Mouse (Mus musculus): Measurements from ENCODE around the gene BC029722. TPM values are rescaled to one million over a fixed set of nuclear protein-coding genes. Genes with fewer than 3 reads are reported as not detected.

BC029722 gene
- total RNA-seq (2023): 10 to 100 TPM; 24.3 to 24.6 TPM

DNA sequence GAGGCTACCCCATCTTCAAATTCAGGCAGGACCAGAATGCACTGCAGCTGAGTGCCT, at the start of gene BC029722:
Gene BC029722, minus strand, starts transcription at position 35 of the 57 bp plus-strand sequence.

DNA sequence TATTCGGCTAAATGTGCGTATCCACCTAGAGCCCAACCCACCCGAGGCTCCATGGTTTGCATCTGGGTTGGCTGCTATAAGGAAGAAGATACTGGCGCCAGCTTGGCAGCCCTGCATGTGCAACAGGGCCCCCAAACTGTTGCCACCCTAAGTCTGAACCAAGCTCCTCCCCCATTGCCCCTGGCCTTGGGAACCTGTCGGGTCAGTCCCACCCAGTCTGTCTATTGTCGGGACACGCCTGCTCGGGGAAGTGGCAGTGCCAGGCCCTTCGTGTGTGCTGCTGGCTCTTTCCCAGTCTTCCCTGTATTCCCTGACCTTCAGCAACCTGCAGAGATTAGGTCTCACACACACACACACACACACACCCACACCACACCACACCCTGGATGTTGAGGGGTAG, 15.5 kb upstream of the BC029722 start, which contains the start of gene Fam83c:
Gene Fam83c, minus strand, starts transcription at position 123 of the 400 bp plus-strand sequence.

DNA sequence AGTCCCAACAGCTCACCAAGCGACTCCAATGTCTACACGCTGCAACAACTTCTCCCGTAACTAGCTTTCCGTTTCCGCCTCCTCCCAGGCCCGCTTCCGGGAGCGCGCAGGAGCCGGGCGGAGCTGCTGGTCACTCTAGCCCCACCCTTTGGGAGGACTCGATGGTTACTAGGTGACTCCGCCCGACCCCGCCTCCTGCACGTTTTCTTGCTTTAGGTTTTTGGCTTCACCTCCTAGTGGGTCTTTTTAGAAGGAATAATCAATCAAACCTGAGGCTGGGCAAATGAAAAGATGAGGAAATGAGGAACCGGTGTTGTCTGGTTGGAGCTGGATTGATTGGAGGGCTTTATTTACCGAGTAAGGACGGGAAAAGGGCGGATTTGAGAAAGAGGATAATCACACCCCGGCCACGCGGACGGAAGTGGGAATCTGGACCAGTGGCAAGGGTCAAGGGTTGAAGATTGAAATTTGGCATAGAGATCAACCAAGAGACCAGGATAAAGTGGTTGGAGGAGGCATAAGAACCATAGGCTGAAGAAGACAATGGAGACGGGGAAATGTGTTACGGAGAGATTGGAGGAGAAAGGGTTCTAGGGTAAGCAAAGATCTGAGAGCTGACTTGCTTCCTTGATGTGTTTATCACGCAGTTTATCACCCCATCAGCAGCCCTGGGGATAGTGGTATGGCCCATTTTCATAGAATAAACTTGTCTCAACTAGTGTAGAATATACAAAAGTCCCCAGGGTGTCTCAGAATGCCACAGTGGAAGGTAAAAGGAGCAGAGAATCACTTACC, 7.6 kb upstream of the BC029722 start, which contains the start of gene Eif6:
Gene Eif6, minus strand, starts transcription at position 296 of the 795 bp plus-strand sequence.

DNA sequence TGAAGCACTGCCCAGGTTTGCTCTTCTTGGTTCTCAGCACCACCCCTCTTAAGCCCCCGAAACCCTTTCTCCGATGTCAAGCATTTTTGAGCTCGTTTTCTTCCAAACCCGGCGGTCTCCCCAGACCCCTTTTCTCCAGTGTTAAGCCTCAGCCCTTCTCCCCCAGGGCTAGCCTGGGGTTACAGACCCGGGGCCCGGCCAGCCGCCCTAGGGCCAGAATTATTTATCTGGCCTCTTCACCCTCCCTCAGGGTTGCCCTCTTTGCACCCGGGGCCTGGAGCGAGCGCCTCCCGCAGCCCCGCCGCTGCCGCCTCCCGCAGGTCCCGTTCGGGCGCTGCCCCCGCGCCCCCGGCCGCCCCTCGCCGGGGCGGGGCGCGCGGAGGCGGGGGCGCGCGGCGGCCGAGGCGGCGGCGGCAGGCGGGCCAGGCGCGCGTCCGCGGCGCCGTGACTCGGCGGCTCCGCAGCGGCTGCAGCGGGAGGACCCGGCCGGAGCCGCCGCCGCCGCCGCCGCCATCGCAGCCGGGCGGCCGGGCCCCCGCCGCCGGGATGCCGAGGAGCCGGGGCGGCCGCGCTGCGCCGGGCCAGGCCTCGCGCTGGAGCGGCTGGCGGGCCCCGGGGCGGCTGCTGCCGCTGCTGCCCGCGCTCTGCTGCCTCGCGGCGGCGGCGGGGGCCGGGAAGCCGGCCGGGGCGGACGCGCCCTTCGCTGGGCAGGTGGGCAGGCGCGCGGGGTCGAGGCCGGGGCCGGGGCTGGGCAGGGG, 44.1 kb downstream of the BC029722 start, which contains the start of gene Mmp24:
Gene Mmp24, plus strand, starts transcription at position 416 of the 758 bp plus-strand sequence.

Other genes starting within 250 kb of the BC029722 start
- gene Gss, start 226.6 kb downstream of the BC029722 start, total RNA-seq (2023): 10 to 100 TPM; 10.7 to 12.6 TPM
- not detected for gene Myh7b, start 208.2 kb downstream of the BC029722 start, total RNA-seq (2023)
- 100 to 1,000 TPM; 206 to 223 TPM for gene Trpc4ap, start 127.0 kb downstream of the BC029722 start, total RNA-seq (2023)
- 10 to 100 TPM; 33.0 to 33.1 TPM for gene Edem2, start 90.0 kb downstream of the BC029722 start, total RNA-seq (2023)
- not detected for gene Gm17581, start 83.6 kb downstream of the BC029722 start, total RNA-seq (2023)
- under 1 TPM in 1 of 2 experiments, not detected in 1; 0.67 TPM for gene Procr, start 68.3 kb downstream of the BC029722 start, total RNA-seq (2023)
- not detected for gene Mmp24, start 44.1 kb downstream of the BC029722 start, total RNA-seq (2023)
- 100 to 1,000 TPM in 1 of 2 experiments, 10 to 100 TPM in 1; 98.6 to 120 TPM for gene Eif6, start 7.5 kb upstream of the BC029722 start, total RNA-seq (2023)
- under 1 TPM; 0.35 to 0.41 TPM for gene Fam83c, start 15.4 kb upstream of the BC029722 start, total RNA-seq (2023)
- 10 to 100 TPM; 38.5 to 53.1 TPM for gene Uqcc1, start 110.9 kb upstream of the BC029722 start, total RNA-seq (2023)
- not detected for gene Gm15557, start 121.3 kb upstream of the BC029722 start, total RNA-seq (2023)
- not detected for gene Gdf5, start 125.9 kb upstream of the BC029722 start, total RNA-seq (2023)
- gene Cep250, start 137.0 kb upstream of the BC029722 start, total RNA-seq (2023): 10 to 100 TPM; 72.5 to 85.7 TPM
- gene 6430550D23Rik, start 188.6 kb upstream of the BC029722 start, total RNA-seq (2023): 1 to 10 TPM; 1.2 to 2.3 TPM
- gene Ergic3, start 188.6 kb upstream of the BC029722 start, total RNA-seq (2023): 10 to 100 TPM; 77.1 to 77.8 TPM
- gene Fer1l4, start 233.5 kb upstream of the BC029722 start, total RNA-seq (2023): not detected
- 1 to 10 TPM; 2.8 TPM for gene Spag4, start 245.7 kb upstream of the BC029722 start, total RNA-seq (2023)